11 mouse cellular contexts compared by ENCODE assay signal in the genomic region with DNA sequence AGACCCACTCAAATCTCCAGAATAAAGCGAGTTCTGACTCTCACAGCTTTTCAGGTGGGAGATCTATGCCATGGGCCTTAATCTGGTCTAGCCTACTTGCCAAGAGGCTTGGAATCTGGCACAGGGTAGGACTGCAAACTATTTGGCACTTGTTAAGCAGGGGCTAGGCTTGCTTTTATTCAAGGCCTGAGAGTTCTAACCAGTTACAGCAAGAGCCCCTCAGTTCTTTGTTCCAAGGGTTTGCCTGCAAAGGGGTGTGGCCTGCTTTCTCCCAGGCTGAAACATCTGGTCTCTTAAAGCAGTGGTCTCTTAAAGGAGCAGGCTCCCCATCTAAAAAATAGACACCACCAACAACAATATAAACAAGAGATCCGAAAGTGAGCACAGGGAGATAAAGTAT.
DNase-seq lines count a peak whose midpoint lies in the region; ATAC-seq lines count a peak whose summit lies in the region.
"Had no signal": no experiment of that assay in that cellular context is flagged by ENCODE, and none has a peak within 500 bp of the region (broad histone marks: within the 10 kb centered on the region; RNA-seq: fewer than 3 reads in every experiment).

No protein-coding gene starts in this region.

- H3K36me3 ChIP-seq in kidney, embryonic 14.5 days (ENCODE audit: control insufficient read depth, insufficient read depth, low read length): no peaks in the 10 kb centered on the region
- no peaks in the 10 kb centered on the region for H3K36me3 ChIP-seq in forebrain, embryonic 14.5 days (ENCODE audit: control insufficient read depth, insufficient read depth, low read length)
- H3K36me3 ChIP-seq in limb, embryonic 13.5 days: no peaks in the 10 kb centered on the region

- no peak overlapping the region for H3K9ac ChIP-seq in kidney, embryonic 14.5 days (ENCODE audit: low read depth, low read length)
- no peak overlapping the region for H3K9ac ChIP-seq in forebrain, embryonic 14.5 days (ENCODE audit: low read length)
- H3K9ac ChIP-seq in limb, embryonic 13.5 days: no peak overlapping the region; the same call in 1 of the 2 replicates

- no peaks in the 10 kb centered on the region for H3K4me1 ChIP-seq in kidney, embryonic 14.5 days (ENCODE audit: control insufficient read depth, insufficient read depth, low read length)
- peaks cover 3% of the 10 kb centered on the region; the same call in 1 of the 2 replicates for H3K4me1 ChIP-seq in forebrain, embryonic 14.5 days (ENCODE audit: control insufficient read depth, insufficient read depth, low read length)
- peaks cover 15% of the 10 kb centered on the region for H3K4me1 ChIP-seq in limb, embryonic 13.5 days

- no peak for DNase-seq in kidney, adult 11 months
- peak; percentile 91 for DNase-seq in ZHBTc4 (ENCODE audit: low read depth, low spot score)
- peak; percentile 85 for DNase-seq in forebrain, embryonic 14.5 days (ENCODE audit: low spot score)
- no peak for DNase-seq in layer of hippocampus, adult 9-10 months (ENCODE audit: low spot score)
- no peak for DNase-seq in left cerebral cortex, postnatal 10 days (ENCODE audit: extremely low spot score in 1 of 2, low spot score in 2 of 2)
- DNase-seq in adrenal gland, postnatal 36 days: no peak
- DNase-seq: cerebellum, adult 11 months had no signal

- H3K4me2 ChIP-seq in kidney, embryonic 14.5 days (replicated peaks; ENCODE audit: low read depth, low read length): no peak overlapping the region
- no peak overlapping the region for H3K4me2 ChIP-seq in forebrain, embryonic 14.5 days (ENCODE audit: low read length)
- no peak overlapping the region for H3K4me2 ChIP-seq in limb, embryonic 13.5 days (replicated peaks)

- intact Hi-C loops in left cerebral cortex, postnatal 10 days (cut with DNase I): no loop called here

- peak; percentile 55; the same call in 1 of the 2 replicates for ATAC-seq in kidney, embryonic 14.5 days (ENCODE audit: low FRiP score, low TSS enrichment)
- peak; percentile 93 for ATAC-seq in forebrain, embryonic 14.5 days
- ATAC-seq in limb, embryonic 13.5 days (ENCODE audit: low FRiP score, low read depth): peak; percentile 89
- ATAC-seq: activated CD4-positive, CD25-positive, alpha-beta regulatory T cell, adult 4 months had no signal

- H3K4me3 ChIP-seq in kidney, embryonic 14.5 days (ENCODE audit: low read length): no peak overlapping the region
- no peak overlapping the region for H3K4me3 ChIP-seq in forebrain, embryonic 14.5 days (ENCODE audit: low read depth, low read length)
- no peak overlapping the region for H3K4me3 ChIP-seq in limb, embryonic 13.5 days
- H3K4me3 ChIP-seq: left cerebral cortex, adult 2 months had no signal

- H3K27me3 ChIP-seq in kidney, embryonic 14.5 days (ENCODE audit: control insufficient read depth, insufficient read depth, low read length): no peaks in the 10 kb centered on the region
- no peaks in the 10 kb centered on the region for H3K27me3 ChIP-seq in forebrain, embryonic 14.5 days (replicated peaks; ENCODE audit: control insufficient read depth, insufficient read depth, low read length)
- H3K27me3 ChIP-seq in limb, embryonic 13.5 days: no peaks in the 10 kb centered on the region

- 66% methylated on average over 2 of the region's 2 CpGs for WGBS in kidney, embryonic 14.5 days
- 37% methylated on average over 2 of the region's 2 CpGs for WGBS in forebrain, embryonic 14.5 days
- 47% methylated on average over 2 of the region's 2 CpGs for WGBS in limb, embryonic 13.5 days

- no peak overlapping the region for H3K27ac ChIP-seq in kidney, embryonic 14.5 days (ENCODE audit: low read depth, low read length)
- H3K27ac ChIP-seq in forebrain, embryonic 14.5 days (ENCODE audit: low read depth, low read length): no peak overlapping the region
- H3K27ac ChIP-seq in limb, embryonic 13.5 days: peak overlapping the region; percentile 72
- H3K27ac ChIP-seq: left cerebral cortex, adult 2 months had no signal

- no peaks in the 10 kb centered on the region for H3K9me3 ChIP-seq in kidney, embryonic 14.5 days (ENCODE audit: control insufficient read depth, low read length)
- no peaks in the 10 kb centered on the region for H3K9me3 ChIP-seq in forebrain, embryonic 14.5 days (replicated peaks; ENCODE audit: control insufficient read depth, low read length)
- H3K9me3 ChIP-seq in limb, embryonic 13.5 days: no peaks in the 10 kb centered on the region

Comparison
In these comparisons a context has a peak if more than half of its experiments do, and no peak if none do; other contexts are left out.
1. DNase-seq: peak in ZHBTc4 (single experiment) and forebrain, embryonic 14.5 days (single experiment); none in kidney, adult 11 months (single experiment), layer of hippocampus, adult 9-10 months (single experiment), left cerebral cortex, postnatal 10 days (0 of 2) and adrenal gland, postnatal 36 days (0 of 2).
2. Peak in every context shown above with its lines, with median percentiles within 50 percentile points of each other: ATAC-seq.